Mouse (Mus musculus) adrenal gland, postnatal 10 days (tissue): Measurements from ENCODE around the gene Reep1. TPM values are rescaled to one million over a fixed set of nuclear protein-coding genes. Genes with fewer than 3 reads are reported as not detected.

Experiments
- DNase-seq: peaks from one replicate; pipeline ENCODE4 v3.0.0; 2021; ENCODE audit warnings: mixed read lengths
- long read RNA-seq, 2 experiments: library from polyadenylated mRNA; stranded (forward); transcript quantifications; one replicate each; pipeline ENCODE4 v2.0.0; 2021
- total RNA-seq, 2 experiments: library from RNA; stranded (reverse); gene quantifications; 2 replicates each; pipeline ENCODE4 v1.2.3; 2021

Reep1 gene
- total RNA-seq: 10 to 100 TPM; 12.7 to 21.0 TPM
- long read RNA-seq, experiment 1, transcript Reep1-201 (7 exons, 3,924 nt): major isoform, 11 of 15 reads
- long read RNA-seq, experiment 1, partial matches to known transcripts: 0 of 15 reads
- long read RNA-seq, experiment 1, other reads (novel, unspliced or antisense): 4 of 15 reads
- long read RNA-seq, experiment 2, transcript Reep1-201 (7 exons, 3,924 nt): major isoform, 16 of 16 reads
- long read RNA-seq, experiment 2, partial matches to known transcripts: 0 of 16 reads
- long read RNA-seq, experiment 2, other reads (novel, unspliced or antisense): 0 of 16 reads

DNA sequence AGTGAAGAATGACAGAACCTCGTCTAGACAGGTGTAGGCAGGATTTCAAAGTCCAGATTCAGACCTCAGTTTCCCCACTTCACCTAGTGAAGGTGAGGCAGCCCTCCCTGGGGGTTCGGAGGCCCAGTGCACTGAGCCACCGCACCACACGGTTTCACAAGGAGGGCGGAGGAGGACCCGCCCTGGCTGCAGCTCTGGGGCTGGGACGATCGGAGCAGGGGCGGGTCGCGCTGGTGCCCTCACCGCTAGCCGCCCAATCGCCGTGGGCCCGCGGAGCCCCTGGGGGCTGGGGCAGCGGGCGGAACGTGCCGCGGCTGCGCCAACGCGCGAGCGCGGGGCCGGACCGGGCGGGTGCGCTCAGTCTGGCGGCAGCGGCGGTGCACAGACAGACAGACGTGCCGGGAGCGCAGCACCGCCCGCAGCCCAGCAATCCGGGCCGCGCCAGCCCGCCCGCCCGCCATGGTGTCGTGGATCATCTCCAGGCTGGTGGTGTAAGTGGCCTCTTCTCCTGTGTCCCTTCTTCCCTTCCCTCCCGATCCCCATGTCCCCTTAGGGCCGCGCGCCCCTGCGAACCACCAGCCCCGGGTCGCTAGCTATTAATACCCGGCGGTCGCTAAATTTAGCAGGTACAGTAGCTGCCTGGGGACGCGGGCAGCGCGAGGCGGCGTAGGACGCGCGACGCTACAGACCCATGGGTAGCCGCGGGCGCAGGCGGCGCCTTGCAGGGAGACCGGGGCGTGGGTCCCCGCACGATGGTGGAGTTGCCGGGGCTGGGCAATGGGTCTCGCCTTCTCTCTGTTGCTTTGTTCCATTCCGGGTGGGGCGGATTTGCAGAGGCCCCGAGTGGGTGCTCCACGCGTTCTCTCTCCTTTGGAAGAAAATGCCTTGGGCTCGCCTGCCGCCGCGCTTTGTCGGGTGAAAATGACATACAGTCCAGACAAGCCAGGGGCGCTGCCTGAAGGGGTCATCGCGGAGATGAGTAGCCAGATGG lies at the start of gene Reep1:
Gene Reep1 (plus strand): TSS at position 51 of the 991 bp plus-strand sequence.
- DNase-seq: peak; percentile 86

DNA sequence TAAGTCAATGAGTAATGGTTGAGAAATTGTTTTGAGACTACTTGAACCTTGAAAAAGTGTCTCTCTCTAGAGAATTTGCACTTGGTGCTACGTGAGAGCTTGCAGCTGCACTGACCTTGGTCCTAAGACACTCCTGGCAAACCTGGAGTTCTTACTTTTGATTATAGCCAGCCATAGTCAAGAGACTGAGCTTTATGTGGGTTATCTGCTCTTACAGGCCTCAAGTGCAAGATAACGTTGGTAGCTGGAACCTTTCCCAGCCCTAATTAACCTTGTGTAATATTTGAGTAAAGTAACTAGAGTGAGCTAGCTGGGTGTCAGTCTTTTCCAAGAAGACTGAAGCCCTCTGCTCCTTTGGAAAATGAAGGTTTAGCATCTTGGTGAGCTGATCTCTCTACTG lies 49.1 kb upstream of the Reep1 start:
- DNase-seq: no peak

DNA sequence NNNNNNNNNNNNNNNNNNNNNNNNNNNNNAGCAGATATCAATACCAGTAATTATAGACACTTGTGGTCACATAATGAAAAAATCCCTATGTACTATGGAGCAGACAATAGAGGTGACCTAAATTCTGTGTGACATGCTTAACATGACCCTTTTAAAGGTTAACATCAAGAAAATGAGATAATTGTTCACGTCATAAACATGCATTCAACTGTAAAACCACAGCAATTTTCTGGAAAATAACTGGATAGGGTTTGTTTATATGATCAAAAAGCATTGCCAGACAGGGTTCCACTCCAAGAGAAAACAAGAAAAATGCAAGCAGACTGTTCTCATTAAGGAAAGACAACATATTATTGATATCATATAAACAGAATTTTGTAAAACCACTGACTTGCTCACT lies 42.9 kb upstream of the Reep1 start:
- DNase-seq: no peak

DNA sequence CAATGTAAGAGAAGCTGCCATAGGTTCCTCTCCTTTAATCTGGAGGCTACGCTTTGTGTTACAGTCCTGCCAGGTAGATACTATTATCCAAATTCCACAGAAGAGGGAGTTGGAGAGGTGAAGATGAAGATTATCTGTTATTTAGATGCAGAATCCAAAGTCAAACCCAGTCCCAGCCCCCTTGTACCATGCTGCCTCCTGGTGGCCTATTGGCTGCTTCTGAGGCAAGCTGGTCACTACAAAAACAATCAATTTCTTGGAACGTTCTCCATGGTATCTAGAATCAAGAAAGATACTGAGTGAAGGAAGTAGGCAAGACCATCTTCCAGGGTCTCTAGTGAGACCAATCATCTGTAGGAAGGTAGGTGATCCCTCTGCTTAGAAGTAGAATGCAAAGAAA lies 34.2 kb upstream of the Reep1 start:
- DNase-seq: peak; percentile 59

DNA sequence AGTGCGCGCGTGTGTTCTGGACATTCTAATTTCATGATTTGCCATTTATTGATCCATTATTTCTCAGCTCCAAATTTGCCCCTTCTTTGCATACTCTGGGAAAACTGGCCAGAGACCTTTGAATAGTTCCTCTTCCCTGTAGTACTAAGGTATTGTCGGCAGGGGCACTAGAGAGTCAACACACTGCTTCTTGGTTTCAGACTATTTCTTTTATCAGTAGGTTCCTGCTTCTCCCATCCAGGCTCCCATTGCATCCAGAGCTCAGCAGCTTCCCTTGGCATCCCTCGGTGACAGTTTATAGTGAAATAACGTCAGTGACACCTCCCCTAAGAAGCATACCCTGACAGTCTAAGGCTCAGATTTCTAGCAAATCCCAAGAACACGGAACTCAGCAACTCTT lies 28.5 kb upstream of the Reep1 start:
- no peak for DNase-seq

DNA sequence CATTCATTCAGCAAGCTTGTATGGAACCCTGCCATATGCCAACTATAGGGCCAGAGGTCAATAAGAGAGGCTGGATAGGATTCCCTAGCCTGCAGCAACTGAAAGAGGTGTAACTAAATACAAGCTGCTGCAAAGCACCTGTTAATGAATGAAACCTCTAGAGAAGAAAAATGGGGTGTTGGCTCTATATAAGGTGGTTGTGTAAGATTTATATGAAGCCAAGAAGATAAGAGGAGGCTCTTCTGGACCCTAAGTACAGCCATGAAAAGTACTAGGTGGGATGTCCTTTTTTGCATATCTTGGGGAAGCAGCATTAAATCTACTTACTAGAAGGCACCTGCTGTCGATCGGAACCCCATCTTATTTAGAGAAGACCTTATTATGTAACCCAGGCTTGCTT lies 12.2 kb upstream of the Reep1 start:
- no peak for DNase-seq

DNA sequence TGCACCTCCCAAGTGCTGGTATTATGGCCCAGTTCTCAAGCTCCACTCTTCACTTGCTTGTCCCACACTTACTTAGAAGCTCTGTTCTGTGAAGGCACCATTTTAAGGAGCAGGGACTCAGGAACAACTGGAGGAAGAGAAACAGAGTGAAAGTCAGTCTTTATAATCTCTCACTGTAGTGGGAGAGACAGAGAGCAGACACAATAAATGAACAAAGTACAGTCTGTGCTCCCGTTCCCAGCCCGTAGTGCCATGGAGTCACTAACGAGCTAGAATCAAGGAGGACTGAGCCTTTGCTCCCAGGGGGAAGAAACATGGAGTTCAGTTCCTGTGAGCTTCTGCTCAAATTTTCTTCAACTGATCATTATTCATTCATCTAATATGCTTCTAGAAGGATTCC lies 11.8 kb upstream of the Reep1 start:
- DNase-seq: no peak

DNA sequence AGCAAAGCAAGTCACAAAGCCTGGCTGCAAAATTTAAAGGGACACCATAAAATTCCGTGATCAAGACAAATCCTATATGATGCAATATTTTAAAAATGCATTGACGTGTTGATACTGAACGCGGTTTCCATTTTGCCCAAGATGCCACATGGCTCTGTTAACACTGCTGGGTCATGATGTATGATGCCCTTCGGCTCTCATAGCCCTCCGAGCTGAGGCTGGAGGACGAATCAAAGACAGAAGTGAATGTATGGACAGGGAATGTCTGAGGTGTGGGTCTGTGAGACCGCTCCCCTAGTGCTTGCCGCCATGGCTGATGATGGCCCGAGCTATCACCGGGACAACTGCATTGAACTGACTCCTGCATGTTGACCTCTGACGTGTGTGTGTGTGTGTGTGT lies 490 bp upstream of the Reep1 start:
- no peak for DNase-seq

DNA sequence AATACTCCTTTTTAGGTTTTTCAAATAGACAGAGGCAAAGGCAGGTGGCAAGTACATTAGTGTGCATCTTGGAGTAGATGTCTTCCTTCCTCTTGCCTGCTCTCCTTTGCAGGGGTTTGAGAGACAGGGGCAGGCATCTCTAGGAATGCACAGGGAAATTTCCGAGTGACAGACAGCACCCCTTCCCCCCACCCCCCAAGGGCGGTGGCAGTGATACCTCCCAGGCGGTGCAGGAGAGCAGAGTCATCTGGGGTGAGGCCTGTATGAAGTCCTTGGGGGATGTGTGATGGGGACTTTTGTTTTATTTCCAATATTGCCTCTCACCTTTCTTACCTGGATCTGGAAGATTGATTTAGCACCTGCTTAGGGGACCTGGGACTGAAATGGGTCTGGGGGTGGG lies 1.2 kb downstream of the Reep1 start:
- no peak for DNase-seq

DNA sequence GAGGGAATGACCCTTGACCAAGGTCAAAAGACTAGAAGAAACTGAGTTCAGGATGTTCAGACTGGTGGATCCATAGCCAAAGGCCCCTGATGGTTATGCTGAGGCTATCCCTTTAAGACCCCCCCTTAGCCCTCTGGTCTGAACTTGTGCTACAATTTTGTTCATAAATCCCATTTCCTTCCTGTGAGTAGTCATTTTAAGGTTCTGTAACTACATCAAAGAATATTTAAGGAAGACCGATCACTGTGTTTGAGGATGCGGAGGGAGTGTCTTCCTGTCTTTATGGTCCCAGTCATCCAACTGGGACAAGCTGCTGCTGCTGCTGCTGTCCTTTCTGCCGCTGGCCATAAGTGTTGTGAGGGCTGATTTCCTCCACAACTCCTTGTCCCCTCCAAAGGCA lies 3.0 kb downstream of the Reep1 start:
- no peak for DNase-seq

DNA sequence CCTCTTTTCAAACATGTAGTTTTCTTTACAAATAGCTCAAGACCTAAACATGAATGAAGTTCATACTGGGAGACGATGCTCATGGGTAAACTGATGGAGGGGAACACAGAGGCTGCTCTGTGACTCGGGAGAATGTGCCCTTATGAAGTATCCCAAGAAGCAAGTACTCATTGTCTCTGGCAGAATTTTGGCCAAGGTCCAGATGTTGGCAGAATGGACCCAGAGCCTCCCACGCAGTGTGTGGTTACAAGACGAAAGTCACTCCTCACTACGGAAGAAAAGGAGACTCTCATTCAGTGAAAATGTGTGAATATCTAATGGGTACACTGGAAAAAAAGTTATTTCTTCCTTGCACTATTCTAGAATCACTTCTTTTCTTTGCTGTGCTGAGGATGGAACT lies 3.8 kb downstream of the Reep1 start:
- DNase-seq: peak; percentile 12

DNA sequence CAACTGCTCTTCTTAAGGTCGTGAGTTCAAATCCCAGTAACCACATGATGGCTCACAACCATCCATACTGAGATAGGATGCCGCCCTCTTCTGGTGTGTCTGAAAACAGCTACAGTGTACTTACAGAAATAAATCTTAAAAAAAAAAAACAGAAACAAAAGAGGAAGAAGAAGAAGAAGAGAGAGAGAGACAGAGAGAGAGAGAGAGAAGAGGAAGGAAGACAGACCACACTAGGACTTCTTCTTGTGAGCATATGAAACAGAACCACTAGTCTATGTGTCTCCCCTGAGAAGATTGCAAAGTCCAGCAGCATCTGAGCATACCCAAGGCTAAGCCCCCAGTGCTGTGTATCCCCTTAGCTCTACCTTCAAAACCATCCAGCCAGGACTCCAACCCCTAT lies 6.2 kb downstream of the Reep1 start:
- DNase-seq: no peak

DNA sequence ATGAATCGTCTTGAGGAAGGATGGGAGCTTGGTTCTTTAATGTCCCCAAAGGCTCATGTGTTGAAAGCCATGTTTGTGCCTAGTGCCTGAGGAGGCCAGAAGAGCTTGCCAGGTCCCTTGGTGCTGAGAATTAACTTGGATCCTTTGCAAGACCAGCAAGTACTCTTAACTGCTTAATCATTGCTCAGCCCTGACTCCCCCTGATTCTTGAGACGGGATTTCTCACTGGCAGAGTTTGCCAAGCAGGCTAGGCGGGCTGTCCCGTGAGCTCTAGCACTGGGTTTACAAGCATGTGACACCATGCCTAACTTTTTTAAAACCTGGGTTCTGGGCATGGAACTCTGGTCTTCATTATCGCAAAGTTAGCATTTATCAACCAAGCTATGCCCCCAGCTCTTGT lies 7.6 kb downstream of the Reep1 start:
- no peak for DNase-seq

DNA sequence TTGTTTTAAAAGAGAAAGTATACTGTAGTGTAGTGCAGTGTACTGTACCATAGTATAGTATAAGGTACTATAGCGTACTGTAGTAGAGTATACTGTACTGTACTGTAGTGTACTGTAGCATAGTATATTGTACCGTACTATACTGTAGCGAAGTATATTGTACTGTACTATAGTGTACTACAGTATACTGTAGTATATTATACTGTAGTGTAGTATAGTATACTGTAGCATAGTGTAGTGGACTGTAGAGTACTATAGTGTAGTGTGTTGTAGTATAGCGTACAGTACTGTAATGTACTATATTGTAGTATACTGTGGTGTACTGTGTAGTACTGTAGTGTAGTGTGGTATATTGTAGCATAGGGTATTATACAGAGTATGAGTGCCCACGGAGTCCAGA lies 9.1 kb downstream of the Reep1 start:
- DNase-seq: no peak

DNA sequence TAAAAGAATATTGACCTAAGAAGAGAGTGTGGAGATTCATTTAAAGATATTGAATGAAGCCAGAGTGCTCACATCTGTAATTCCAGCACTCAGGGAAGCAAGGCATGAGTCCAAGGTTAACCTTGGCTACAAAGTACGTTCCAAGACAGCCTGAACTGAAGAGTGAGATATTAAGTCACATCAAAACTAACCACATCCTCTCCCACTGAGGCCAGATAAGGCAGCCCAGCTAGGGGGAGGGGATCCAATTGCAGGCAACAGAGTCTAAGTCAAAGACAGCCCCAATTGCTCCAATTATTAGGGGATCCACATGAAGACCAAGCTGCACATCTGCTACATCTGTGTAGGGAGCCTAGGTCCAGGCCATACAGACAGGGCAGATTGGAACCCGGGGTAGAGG lies 11.0 kb downstream of the Reep1 start:
- no peak for DNase-seq

DNA sequence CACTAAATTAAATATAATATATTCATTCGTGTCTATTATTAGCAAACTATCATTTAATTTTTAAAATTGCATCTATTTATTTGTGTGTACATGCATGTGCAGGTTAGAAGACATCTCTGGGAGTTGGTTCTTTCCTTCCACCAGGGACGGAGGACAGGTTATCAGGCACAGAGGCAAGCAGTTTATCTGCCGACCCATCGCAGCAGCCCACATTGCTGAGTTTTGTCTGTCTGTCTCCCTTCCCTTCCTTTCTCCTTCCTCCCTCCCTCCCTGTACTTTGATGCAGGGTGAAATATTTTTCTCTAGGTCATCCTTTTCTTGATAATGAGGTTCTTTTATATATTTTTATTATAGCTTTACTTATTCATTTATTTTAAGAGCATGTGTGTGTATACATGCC lies 11.9 kb downstream of the Reep1 start:
- no peak for DNase-seq

DNA sequence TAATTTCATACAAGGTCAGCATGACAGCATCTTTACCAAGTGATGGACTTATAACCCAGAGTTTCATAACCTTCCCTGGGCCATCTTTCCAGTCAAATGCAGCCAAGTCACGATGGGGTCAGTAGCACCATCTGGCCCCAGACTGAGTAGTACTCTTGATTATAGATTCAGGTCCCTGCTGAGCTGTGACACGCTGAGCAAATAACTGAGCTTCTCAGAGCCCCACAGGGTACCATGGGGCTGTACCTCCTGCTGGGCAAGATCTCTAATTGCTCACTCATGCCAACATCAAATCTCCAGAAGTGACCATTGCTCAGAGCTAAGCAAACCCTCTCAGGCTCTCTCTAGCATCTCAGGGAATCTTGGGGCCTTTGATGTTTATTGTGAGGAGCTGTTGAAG lies 15.6 kb downstream of the Reep1 start:
- no peak for DNase-seq

DNA sequence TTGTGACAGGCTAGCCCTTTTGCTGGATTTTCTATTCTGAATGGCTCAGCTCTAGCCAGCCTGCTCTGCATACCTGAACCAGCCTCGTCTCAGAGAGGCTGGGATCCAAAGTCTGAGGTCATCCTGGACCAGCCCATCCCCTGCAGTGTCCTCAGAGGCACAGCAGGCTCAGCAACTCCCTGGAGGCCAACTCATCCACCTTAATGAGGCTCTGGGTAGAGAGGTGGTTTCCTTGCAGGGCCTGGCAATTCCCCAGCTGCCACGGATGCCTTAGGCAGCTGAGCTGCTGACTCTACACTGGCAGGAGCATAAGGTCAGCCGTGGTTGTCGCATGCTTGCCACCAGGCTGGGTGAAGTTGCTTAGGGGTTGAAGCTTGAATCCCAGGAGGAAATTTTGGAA lies 16.2 kb downstream of the Reep1 start:
- no peak for DNase-seq

DNA sequence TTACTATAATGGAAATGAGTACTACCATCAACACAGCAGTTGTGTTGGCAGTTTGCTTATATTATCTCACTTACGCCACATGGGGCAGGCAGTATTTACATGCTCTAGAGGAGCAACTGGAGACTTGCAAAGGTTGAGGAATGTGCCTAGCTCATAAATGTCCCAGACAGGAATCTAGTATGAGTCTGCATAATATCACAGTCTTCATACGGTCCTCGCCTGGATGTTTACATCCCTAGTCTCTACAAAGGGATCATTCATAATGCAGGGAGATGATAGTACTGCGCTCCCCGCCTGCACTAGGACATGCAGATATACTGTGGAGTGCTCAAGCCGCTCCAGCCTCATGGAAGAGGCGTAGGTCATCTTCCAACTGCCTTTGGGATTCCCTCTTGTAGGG lies 19.3 kb downstream of the Reep1 start:
- DNase-seq: no peak

DNA sequence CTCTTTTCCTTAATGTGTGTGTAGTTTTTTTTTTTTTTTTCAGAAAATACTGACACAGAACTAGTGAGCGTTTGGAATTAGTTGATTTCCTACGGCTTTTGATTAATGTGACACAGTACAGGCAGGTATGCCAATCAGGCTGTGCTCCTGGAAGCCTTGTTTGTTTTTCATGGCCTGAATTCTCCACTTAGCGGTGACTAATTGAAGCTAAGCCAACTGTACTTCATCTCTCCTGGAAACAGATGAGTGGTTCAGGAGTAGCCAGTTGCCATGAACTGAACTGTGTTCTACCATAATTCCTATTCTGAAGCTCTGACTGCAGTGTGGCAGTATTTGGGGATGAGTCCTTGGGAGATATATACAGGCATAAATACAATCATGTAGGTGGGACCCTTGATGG lies 20.9 kb downstream of the Reep1 start:
- no peak for DNase-seq

DNA sequence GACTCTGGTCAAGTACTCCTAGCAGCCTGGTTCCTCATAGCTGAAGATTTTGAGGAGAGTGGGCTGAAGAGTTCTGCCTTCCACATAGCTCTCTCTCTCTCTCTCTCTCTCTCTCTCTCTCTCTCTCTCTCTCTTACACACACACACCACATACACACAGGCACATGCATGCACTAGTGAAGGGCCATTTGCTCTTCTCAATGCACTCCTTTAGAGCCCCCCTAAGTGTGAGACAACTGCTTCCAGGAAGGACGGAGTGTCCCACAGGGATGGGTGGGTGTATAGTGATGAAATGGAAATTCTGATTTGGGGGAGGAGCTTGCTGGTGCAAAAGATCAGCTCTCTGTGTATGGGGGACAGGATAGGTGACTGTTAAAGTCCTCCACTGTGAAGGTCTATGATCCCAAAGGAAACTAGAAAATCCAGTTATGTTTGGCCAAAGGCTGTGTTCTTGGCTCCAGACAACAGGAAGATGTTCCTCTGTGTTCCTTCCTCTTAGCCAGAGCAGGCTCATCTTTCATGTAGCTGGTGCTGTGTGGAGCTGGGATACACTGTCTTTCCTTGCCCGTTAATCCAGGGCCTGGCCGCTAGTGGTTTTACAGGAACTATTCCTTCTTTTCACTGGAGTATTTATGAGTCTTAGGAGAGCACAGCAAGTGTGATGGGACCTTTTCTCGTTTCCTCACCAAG lies 27.7 kb downstream of the Reep1 start:
- no peak for DNase-seq

DNA sequence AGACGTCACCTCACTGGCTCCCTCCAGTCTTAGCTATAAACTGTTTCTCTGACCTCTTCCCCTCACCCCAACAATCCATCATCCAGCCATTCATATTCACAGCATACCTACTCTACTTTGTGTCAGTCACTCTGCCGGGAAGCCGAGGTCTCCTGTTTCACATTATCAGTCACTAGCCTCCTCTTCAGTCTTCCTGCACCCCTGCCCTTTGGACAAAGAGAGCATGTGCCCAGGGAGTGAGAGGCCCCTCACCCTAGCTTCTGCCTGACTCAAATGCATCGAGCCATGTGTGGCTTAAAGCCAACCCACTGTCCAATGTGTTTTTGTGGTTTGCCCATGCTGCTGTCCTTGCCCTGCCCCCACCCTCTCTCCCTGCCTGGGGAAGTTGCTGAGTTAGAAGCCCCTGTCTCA lies 28.2 kb downstream of the Reep1 start:
- DNase-seq: no peak

DNA sequence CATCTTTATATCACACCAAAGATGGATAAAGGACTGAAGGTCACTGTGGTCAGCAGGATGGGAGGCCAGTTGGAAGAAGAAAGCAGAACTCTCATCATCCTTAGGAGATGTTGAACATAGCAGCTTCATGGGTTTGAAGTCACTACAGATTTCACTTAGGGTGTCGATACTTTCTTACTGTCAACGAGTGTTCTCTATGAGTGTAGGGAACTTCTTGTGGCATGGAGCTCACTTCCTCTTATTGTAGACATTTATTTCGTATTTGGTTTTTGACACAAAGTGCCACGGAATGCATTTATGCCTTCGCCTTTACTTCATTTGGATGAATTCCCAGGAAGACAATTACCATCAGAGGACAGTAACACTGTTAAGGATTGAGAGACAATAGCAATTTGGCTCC lies 28.7 kb downstream of the Reep1 start:
- no peak for DNase-seq
